Mouse (Mus musculus): ENCODE data around the gene Styx. TPM values are rescaled to one million over a fixed set of nuclear protein-coding genes. Genes with fewer than 3 reads are reported as not detected.
"Not testable (repeated sequence)": the region's sequence is repeated elsewhere in the genome, so short reads cannot be mapped to it uniquely, and the experiment has no call there.

The Styx gene
- polyA plus RNA-seq, 1 experiment from 2014 or later: 61.4 TPM

DNA sequence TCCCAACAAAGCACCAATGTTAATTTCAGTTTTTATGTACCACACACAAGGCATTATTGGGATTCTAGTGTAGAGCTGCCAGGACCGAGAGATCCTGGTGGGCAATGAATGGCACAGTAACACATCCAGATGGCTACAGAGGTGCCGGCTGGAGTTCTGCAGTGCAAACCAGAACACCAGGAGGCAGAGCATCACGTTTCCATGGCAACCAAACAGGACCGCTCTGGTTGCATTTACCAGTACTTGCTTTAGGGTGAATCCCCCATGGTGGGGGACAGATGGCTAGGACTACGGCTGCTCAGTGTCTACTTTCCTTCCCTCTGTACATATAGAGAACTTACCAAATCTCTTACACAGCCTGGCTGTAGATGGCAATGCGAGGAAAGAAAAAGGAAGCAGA, 111.5 kb downstream of the Styx start:
- DNase-seq (ENCODE audit: low spot score): no peak
- Histone ChIP-seq H3K9ac (ENCODE audit: low read length) (no peak overlapping the region), H3K9me3 (ENCODE audit: control insufficient read depth, low read length) (no peaks in the 10 kb centered on the region), H3K4me3 (ENCODE audit: low read depth, low read length) (no peak overlapping the region), H3K4me1 (replicated peaks; ENCODE audit: control insufficient read depth, insufficient read depth, low read length) (peaks cover 24% of the 10 kb centered on the region), H3K36me3 (ENCODE audit: control insufficient read depth, insufficient read depth, low read length) (peaks cover 79% of the 10 kb centered on the region), H3K27me3 (replicated peaks; ENCODE audit: control insufficient read depth, insufficient read depth, low read length) (no peaks in the 10 kb centered on the region), H3K27ac (ENCODE audit: low read depth) (no peak overlapping the region), H3K4me2 (ENCODE audit: low read length) (no peak overlapping the region)
- no peak for ATAC-seq (replicated peaks; ENCODE audit: low FRiP score, low TSS enrichment, low read depth)
- WGBS: 54% methylated on average over 6 of the region's 6 CpGs

DNA sequence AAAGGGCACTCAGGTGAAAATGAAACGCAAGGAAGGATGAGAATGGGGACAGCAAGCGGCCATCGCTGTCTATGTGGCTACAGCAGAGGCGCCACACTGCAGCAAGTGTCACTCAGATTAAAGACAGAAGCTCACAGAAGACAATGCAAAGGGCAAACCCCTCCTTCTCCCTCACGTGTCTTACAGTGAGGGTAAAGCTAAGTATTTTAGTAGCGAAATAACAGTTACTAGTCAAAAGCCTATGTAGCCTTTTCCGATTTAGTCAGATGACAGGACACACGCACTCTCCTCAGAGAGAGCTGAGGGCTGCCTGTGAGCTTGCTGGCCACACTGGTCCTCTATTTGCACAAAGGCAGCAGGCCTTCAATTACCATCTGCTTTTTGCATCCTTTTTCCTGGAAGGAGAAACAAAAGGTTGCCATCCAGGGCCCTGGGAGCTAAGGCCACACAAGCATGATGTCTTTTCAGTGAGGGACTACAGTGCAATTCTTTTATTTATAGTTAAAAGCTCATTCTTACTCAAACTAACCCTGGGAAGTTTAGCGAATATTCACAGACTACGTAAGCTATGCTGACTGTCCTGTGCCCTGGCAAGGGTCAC, 112.1 kb downstream of the Styx start:
- no peak for DNase-seq (ENCODE audit: low spot score)
- ATAC-seq (replicated peaks; ENCODE audit: low FRiP score, low TSS enrichment, low read depth): no peak
- no peak overlapping the region for H3K4me2 ChIP-seq (ENCODE audit: low read length)
- H3K9ac ChIP-seq (ENCODE audit: low read length): no peak overlapping the region
- H3K4me3 ChIP-seq (ENCODE audit: low read depth, low read length): no peak overlapping the region
- H3K27ac ChIP-seq (ENCODE audit: low read depth): peak overlapping the region; percentile 67; the same call in 1 of the 2 replicates
- H3K27me3 ChIP-seq (replicated peaks; ENCODE audit: control insufficient read depth, insufficient read depth, low read length): no peaks in the 10 kb centered on the region
- H3K4me1 ChIP-seq (replicated peaks; ENCODE audit: control insufficient read depth, insufficient read depth, low read length): peaks cover 24% of the 10 kb centered on the region
- H3K36me3 ChIP-seq (ENCODE audit: control insufficient read depth, insufficient read depth, low read length): peaks cover 85% of the 10 kb centered on the region
- H3K9me3 ChIP-seq (ENCODE audit: control insufficient read depth, low read length): no peaks in the 10 kb centered on the region
- WGBS: 63% methylated on average over 10 of the region's 10 CpGs

DNA sequence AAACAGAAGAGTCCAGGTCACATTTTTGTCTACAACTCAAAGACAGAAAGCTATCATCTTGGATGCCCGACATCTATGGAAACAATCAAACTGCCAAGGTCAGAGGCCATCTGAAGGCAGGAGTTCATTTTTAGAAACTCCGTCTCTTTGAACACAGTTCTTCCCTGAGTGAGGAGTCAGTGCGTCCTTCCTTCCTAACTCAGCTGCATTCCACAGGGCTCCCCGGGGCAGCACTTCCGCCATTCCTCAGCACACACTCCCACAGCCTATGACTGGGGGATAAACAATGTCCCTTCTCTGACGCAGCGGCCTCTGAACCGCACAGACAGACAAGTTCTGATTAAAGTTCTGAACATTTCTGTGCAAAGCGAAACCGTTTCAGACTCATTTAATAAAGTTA, 112.7 kb downstream of the Styx start:
- no peak overlapping the region for H3K4me2 ChIP-seq (ENCODE audit: low read length)
- WGBS: 6% methylated on average over 10 of the region's 10 CpGs
- DNase-seq (ENCODE audit: low spot score): no peak
- H3K27me3 ChIP-seq (replicated peaks; ENCODE audit: control insufficient read depth, insufficient read depth, low read length): no peaks in the 10 kb centered on the region
- peaks cover 24% of the 10 kb centered on the region for H3K4me1 ChIP-seq (replicated peaks; ENCODE audit: control insufficient read depth, insufficient read depth, low read length)
- H3K4me3 ChIP-seq (ENCODE audit: low read depth, low read length): no peak overlapping the region
- H3K9me3 ChIP-seq (ENCODE audit: control insufficient read depth, low read length): no peaks in the 10 kb centered on the region
- H3K9ac ChIP-seq (ENCODE audit: low read length): no peak overlapping the region
- peaks cover 84% of the 10 kb centered on the region for H3K36me3 ChIP-seq (ENCODE audit: control insufficient read depth, insufficient read depth, low read length)
- ATAC-seq (replicated peaks; ENCODE audit: low FRiP score, low TSS enrichment, low read depth): peak; percentile 65
- H3K27ac ChIP-seq (ENCODE audit: low read depth): peak overlapping the region; percentile 67

DNA sequence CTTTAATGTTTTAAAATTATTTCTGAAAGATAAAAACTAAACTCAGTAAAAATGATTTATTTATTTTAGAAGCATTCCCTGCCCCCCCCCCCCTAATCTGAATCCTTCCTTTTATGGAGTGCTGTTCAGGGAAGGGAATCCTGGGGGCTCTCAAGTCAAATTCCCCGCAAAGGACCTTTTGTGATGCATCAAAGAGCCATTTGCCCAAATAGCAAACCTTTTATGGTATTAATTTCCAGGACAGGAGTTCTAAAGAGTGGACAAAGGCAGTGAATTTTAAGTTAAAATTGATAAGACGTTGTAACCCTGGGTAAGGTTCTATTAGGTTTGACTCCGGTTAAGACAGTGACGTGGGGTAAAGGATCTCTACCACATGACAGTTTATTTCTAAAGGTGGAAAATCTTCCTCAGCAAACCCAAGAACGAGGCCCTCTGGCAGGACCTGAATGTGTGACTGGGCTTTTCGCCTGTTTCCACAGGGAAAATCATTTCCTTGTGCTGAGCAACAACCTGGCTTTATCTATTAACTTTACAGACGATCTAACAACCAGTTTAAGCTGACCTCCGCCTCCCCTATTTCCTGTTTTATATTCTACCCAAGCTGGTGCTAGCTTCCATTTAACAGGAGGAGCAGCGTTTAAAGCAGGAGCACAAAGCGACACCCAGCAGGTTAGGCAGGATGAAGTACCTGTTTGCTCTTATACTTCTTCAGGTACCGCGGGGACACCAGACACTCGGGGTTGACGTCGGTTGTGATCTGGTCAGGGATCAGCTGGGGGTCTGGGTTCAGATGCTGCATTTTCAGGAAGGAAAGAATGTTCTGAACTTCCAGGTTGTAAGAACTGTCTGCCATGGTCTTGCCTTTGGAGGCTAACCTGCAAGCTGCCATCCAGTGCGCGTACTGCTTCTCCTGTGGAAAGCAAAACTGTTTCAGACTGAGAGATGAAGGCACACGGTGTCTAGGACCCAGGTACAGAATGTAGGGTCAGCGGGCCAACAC, 113.4 kb downstream of the Styx start:
- H3K9ac ChIP-seq (ENCODE audit: low read length): no peak overlapping the region
- peak overlapping the region; percentile 67 for H3K27ac ChIP-seq (ENCODE audit: low read depth)
- ATAC-seq (replicated peaks; ENCODE audit: low FRiP score, low TSS enrichment, low read depth): no peak
- peaks cover 24% of the 10 kb centered on the region for H3K4me1 ChIP-seq (replicated peaks; ENCODE audit: control insufficient read depth, insufficient read depth, low read length)
- H3K4me3 ChIP-seq (ENCODE audit: low read depth, low read length): no peak overlapping the region
- no peaks in the 10 kb centered on the region for H3K27me3 ChIP-seq (replicated peaks; ENCODE audit: control insufficient read depth, insufficient read depth, low read length)
- H3K9me3 ChIP-seq (ENCODE audit: control insufficient read depth, low read length): no peaks in the 10 kb centered on the region
- 63% methylated on average over 19 of the region's 19 CpGs for WGBS
- DNase-seq (ENCODE audit: low spot score): no peak
- H3K36me3 ChIP-seq (ENCODE audit: control insufficient read depth, insufficient read depth, low read length): peaks cover 85% of the 10 kb centered on the region
- H3K4me2 ChIP-seq (ENCODE audit: low read length): no peak overlapping the region

DNA sequence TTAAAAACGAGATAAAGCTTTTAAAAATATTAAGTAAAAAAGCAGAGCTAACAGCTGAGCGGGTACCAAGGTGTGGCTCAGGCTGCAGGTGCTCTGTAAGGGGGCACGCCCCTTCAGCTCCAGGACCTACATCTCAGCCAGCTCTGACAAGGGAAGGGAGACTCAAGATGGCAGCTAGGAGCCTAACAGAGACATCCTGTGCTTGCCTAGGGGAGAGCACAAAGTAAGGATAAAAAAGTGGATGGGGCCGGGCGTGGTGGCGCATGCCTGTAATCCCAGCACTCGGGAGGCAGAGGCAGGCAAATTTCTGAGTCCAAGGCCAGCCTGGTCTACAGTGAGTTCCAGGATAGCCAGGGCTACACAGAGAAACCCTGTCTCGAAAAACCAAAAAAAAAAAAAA, 115.5 kb downstream of the Styx start:
- Histone ChIP-seq H3K4me1 (replicated peaks; ENCODE audit: control insufficient read depth, insufficient read depth, low read length) (peaks cover 24% of the 10 kb centered on the region), H3K36me3 (ENCODE audit: control insufficient read depth, insufficient read depth, low read length) (peaks cover 84% of the 10 kb centered on the region)
- DNase-seq (ENCODE audit: low spot score); H3K4me3 ChIP-seq (ENCODE audit: low read depth, low read length); H3K9ac ChIP-seq (ENCODE audit: low read length); ATAC-seq (replicated peaks; ENCODE audit: low FRiP score, low TSS enrichment, low read depth); H3K27ac ChIP-seq (ENCODE audit: low read depth); H3K27me3 ChIP-seq (replicated peaks; ENCODE audit: control insufficient read depth, insufficient read depth, low read length); H3K4me2 ChIP-seq (ENCODE audit: low read length); H3K9me3 ChIP-seq (ENCODE audit: control insufficient read depth, low read length): not testable (repeated sequence)
- 93% methylated on average over 8 of the region's 8 CpGs for WGBS

DNA sequence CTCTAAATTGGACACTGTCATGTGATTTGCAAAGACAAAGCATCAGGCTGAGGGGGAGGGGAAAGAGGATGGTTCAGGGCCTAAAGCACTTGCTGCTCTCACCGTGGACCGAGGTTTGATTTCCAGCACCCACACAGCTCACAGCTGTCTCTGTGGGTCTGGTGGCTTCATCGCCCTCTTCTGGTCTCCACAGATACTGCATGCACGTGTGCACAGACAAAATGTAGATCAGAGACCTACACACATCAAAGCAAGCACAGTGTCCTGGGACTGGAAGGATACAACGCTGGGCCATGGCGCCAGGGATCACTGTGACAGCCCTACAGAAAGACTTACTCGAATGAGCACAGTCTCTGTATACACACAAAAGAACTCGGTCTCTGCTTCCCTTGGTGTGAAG, 118.6 kb downstream of the Styx start:
- Histone ChIP-seq H3K4me1 (replicated peaks; ENCODE audit: control insufficient read depth, insufficient read depth, low read length) (peaks cover 6% of the 10 kb centered on the region), H3K9ac (ENCODE audit: low read length) (no peak overlapping the region), H3K27ac (ENCODE audit: low read depth) (no peak overlapping the region), H3K27me3 (replicated peaks; ENCODE audit: control insufficient read depth, insufficient read depth, low read length) (no peaks in the 10 kb centered on the region), H3K9me3 (ENCODE audit: control insufficient read depth, low read length) (no peaks in the 10 kb centered on the region), H3K4me3 (ENCODE audit: low read depth, low read length) (no peak overlapping the region), H3K36me3 (ENCODE audit: control insufficient read depth, insufficient read depth, low read length) (peaks cover 95% of the 10 kb centered on the region), H3K4me2 (ENCODE audit: low read length) (no peak overlapping the region)
- WGBS: 91% methylated on average over 8 of the region's 8 CpGs
- ATAC-seq (replicated peaks; ENCODE audit: low FRiP score, low TSS enrichment, low read depth) (no peak), DNase-seq (ENCODE audit: low spot score) (no peak)

Small RNAs within 50 kb of the gene (microRNA-seq; reads per million reads assigned to microRNA genes)
- not detected for gene Gm25353

Other genes with a start within 250 kb of the Styx start
- gene Gpr137c, start 131.4 kb upstream of the Styx start, polyA plus RNA-seq (2014; fragmentation: Nextera tagmentation; extraction: Ambion mirVana): 3.6 and 4.2 TPM in 2 replicates
- gene Txndc16, start 130.8 kb upstream of the Styx start, polyA plus RNA-seq (2014; fragmentation: Nextera tagmentation; extraction: Ambion mirVana): 15.5 and 16.2 TPM in 2 replicates
- gene Ero1l, start 32.3 kb upstream of the Styx start, polyA plus RNA-seq (2014; fragmentation: Nextera tagmentation; extraction: Ambion mirVana): 44.6 and 46.7 TPM in 2 replicates
- gene Psmc6, start 21.3 kb upstream of the Styx start, polyA plus RNA-seq (2014; fragmentation: Nextera tagmentation; extraction: Ambion mirVana): 142 and 169 TPM in 2 replicates
- gene Gnpnat1, start 53.8 kb downstream of the Styx start, polyA plus RNA-seq (2014; fragmentation: Nextera tagmentation; extraction: Ambion mirVana): 66.5 and 75.3 TPM in 2 replicates
- 177 and 202 TPM in 2 replicates for gene Fermt2, start 179.0 kb downstream of the Styx start, polyA plus RNA-seq (2014; fragmentation: Nextera tagmentation; extraction: Ambion mirVana)

Data from intestine, embryonic 14.5 days (tissue).